Mouse (Mus musculus) lung, postnatal 0 days (tissue): ENCODE measurements around the gene Gngt1. TPM values are rescaled to one million over a fixed set of nuclear protein-coding genes. Genes with fewer than 3 reads are reported as not detected.

Experiments used
- ATAC-seq: fragments of 200-750 bp; cut with Nextera tagmentation; 2 replicates; pipeline ENCODE4 v1.8.0; 2017; ENCODE audit warnings: moderate library complexity
- DNase-seq: peaks from one replicate; pipeline ENCODE4 v3.0.0-alpha.2; 2016; ENCODE audit warnings: low spot score
- H3K27ac ChIP-seq: fragments of 300-500 bp; sonication (generic); 2 replicates; pipeline ENCODE4 v1.5.1; 2014; ENCODE audit warnings: antibody characterized with exemption, mild to moderate bottlenecking, low read length, mixed read lengths
- H3K27me3 ChIP-seq: fragments of 300-500 bp; sonication (generic); replicated peaks from 2 replicates; pipeline ENCODE4 v1.6.1; 2014; ENCODE audit warnings: low read length, mixed read lengths; ENCODE audit not compliant: insufficient read depth
- H3K36me3 ChIP-seq: fragments of 300-500 bp; sonication (generic); 2 replicates; pipeline ENCODE4 v1.6.1; 2014; ENCODE audit warnings: low read length, mixed read lengths; ENCODE audit not compliant: insufficient read depth
- H3K4me1 ChIP-seq: fragments of 300-500 bp; sonication (generic); 2 replicates; pipeline ENCODE4 v1.6.1; 2014; ENCODE audit warnings: antibody characterized with exemption, low read depth, low read length, mixed read lengths; ENCODE audit not compliant: insufficient read depth
- H3K4me2 ChIP-seq: fragments of 300-500 bp; sonication (generic); replicated peaks from 2 replicates; pipeline ENCODE4 v1.6.1; 2014; ENCODE audit warnings: low read depth, mild to moderate bottlenecking, low read length, moderate library complexity, mixed read lengths
- H3K4me3 ChIP-seq: fragments of 300-500 bp; sonication (generic); 2 replicates; pipeline ENCODE4 v1.5.1; 2014; ENCODE audit warnings: low read depth, low read length
- H3K9ac ChIP-seq: fragments of 300-500 bp; sonication (generic); replicated peaks from 2 replicates; pipeline ENCODE4 v1.6.1; 2014; ENCODE audit warnings: low read depth, mild to moderate bottlenecking
- H3K9me3 ChIP-seq: fragments of 300-500 bp; sonication (generic); 2 replicates; pipeline ENCODE4 v1.6.1; 2016; ENCODE audit warnings: low read length, mixed read lengths
- CTCF ChIP-seq: IDR thresholded peaks from 2 replicates; pipeline ENCODE4 v1.5.1; 2016; ENCODE audit warnings: antibody characterized with exemption, mild to moderate bottlenecking
- EP300 ChIP-seq: IDR thresholded peaks from 2 replicates; pipeline ENCODE4 v1.6.1; 2016; ENCODE audit warnings: antibody characterized with exemption, mild to moderate bottlenecking, control low read depth
- WGBS: fragments of 180-500 bp; shearing (Covaris S2); extraction: QIAGEN DNeasy Blood & Tissue Kit; methylation state at CpG from one replicate; pipeline ENCODE4 v1.1.7; 2014; 5-methylcytosine and 5-hydroxymethylcytosine counted together
- polyA plus RNA-seq: library from polyadenylated mRNA; unstranded; fragments of >200 nt; fragmentation: Nextera tagmentation; extraction: Ambion mirVana; gene quantifications from 2 replicates; pipeline ENCODE4 v1.2.1, GENCODE M21; 2015

Gngt1 gene
- polyA plus RNA-seq, 1 experiment from 2014 or later: not detected

DNA sequence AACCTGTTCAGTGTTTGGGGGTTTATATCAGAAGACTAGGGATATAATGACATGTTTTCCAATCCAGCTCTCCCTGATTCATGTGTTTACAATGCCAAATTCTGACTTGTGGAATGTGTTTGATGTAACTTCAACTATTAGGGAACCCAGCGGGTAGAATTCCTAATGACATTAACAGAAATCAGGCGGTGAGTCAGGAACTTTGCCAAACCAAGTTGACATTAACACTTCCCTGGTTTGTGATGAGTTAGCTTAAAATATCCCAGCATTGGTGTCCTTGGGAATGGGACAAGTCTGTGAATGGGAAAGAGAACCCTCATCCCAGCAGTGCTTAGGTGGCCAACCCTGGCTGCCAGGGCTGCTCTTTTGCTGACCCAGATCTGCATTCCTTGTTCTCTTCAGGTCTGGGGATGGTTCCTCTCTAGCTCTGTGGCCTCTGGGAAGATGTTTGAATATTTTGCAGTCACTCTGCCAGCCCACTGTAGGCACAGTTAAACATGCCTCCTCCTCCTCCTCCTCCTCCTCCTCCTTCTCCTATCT is 15.0 kb downstream of the Gngt1 start:
- no peak overlapping the region for H3K4me3 ChIP-seq
- H3K27me3 ChIP-seq: no peaks in the 10 kb centered on the region
- H3K9ac ChIP-seq: no peak overlapping the region
- no peaks in the 10 kb centered on the region for H3K9me3 ChIP-seq
- ATAC-seq (no peak), DNase-seq (peak; percentile 17)
- TF ChIP-seq EP300: no peak
- TF ChIP-seq CTCF: no peak
- no peaks in the 10 kb centered on the region for H3K36me3 ChIP-seq
- 22% methylated on average over 2 of the region's 2 CpGs for WGBS
- 0 out of 2 replicates have a peak, but pooled peaks cover 5% of the 10 kb centered on the region for H3K4me1 ChIP-seq
- no peak overlapping the region for H3K4me2 ChIP-seq
- H3K27ac ChIP-seq: no peak overlapping the region

- no peak for TF ChIP-seq EP300
- TF ChIP-seq CTCF: no peak
- Histone ChIP-seq H3K9me3 (no peaks in the 10 kb centered on the region), H3K27me3 (no peaks in the 10 kb centered on the region), H3K4me1 (0 out of 2 replicates have a peak, but pooled peaks cover 5% of the 10 kb centered on the region), H3K27ac (no peak overlapping the region), H3K4me3 (no peak overlapping the region), H3K4me2 (no peak overlapping the region), H3K36me3 (no peaks in the 10 kb centered on the region), H3K9ac (no peak overlapping the region)
- DNase-seq (peak; percentile 42), ATAC-seq (peak; percentile 37)
Observed at GRCm38 (mm10) chr6:4009548-4009947, 16.0 kb downstream of the Gngt1 start.

- no peak for TF ChIP-seq CTCF
- TF ChIP-seq EP300: no peak
- no peaks in the 10 kb centered on the region for H3K9me3 ChIP-seq
- no peak overlapping the region for H3K27ac ChIP-seq
- no peak overlapping the region for H3K4me2 ChIP-seq
- no peak overlapping the region for H3K4me3 ChIP-seq
- H3K4me1 ChIP-seq: no peaks in the 10 kb centered on the region
- 0 out of 2 replicates have a peak, but pooled peaks have one; percentile 23 for ATAC-seq
- no peaks in the 10 kb centered on the region for H3K27me3 ChIP-seq
- H3K9ac ChIP-seq: no peak overlapping the region
- H3K36me3 ChIP-seq: no peaks in the 10 kb centered on the region
- DNase-seq: no peak
- 23% methylated on average over 1 of the region's 1 CpGs for whole genome bisulfite sequencing
Observed at GRCm38 (mm10) chr6:4022645-4023044, 29.1 kb downstream of the Gngt1 start.

DNA sequence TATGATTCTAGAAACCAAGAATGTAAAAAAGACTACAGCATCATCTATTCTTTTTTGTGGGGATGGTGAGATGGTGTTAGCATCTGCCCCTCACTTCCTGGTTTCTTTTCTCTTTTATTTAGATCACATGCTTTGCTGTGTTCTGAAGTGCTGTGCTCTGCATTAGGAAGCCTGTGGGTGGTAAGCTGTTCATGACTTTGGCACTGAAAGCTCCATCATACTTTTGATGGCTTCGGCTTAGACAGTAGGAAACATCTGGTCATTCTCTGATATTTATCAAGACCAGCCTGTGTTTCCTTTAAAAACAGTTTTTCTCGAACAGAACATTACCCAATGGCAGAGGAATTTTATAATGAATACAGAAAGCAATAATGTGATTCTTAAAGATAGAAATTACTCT is 32.8 kb downstream of the Gngt1 start:
- no peak overlapping the region for H3K4me2 ChIP-seq
- ATAC-seq (no peak), DNase-seq (peak; percentile 11)
- no peaks in the 10 kb centered on the region for H3K9me3 ChIP-seq
- H3K36me3 ChIP-seq: no peaks in the 10 kb centered on the region
- no peaks in the 10 kb centered on the region for H3K4me1 ChIP-seq
- H3K27ac ChIP-seq: no peak overlapping the region
- no peak for TF ChIP-seq CTCF
- TF ChIP-seq EP300: no peak
- H3K27me3 ChIP-seq: no peaks in the 10 kb centered on the region
- 34% methylated on average over 2 of the region's 2 CpGs for WGBS
- no peak overlapping the region for H3K9ac ChIP-seq
- H3K4me3 ChIP-seq: no peak overlapping the region

DNA sequence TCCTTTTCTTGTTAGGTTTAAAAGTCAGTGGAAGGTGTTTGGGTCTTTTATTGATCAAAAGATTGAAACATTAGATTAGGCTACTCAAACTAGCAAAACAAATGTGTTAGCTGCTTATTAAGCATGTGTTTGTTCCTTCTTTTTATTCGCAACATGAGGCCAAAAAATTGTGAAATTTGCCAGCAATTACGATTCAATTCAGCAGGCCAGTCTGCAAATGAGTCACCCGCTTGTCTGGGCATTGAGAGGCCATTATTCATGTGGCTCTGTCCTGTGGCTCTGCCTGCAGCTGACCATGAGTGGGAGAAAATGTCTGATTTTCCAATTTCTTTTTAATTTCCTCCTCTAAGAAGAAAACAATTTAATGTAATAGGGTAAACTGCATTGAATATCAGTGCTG is 37.4 kb downstream of the Gngt1 start:
- Histone ChIP-seq H3K9ac (no peak overlapping the region), H3K4me3 (no peak overlapping the region), H3K9me3 (no peaks in the 10 kb centered on the region), H3K4me1 (no peaks in the 10 kb centered on the region), H3K4me2 (no peak overlapping the region), H3K27me3 (no peaks in the 10 kb centered on the region), H3K36me3 (no peaks in the 10 kb centered on the region), H3K27ac (no peak overlapping the region)
- DNase-seq (no peak), ATAC-seq (no peak)
- 70% methylated on average over 3 of the region's 3 CpGs for WGBS
- no peak for TF ChIP-seq EP300

- ATAC-seq: no peak
- H3K27me3 ChIP-seq: no peaks in the 10 kb centered on the region
- TF ChIP-seq EP300 (no peak), CTCF (no peak)
- H3K9ac ChIP-seq: no peak overlapping the region
- DNase-seq: no peak
- H3K4me1 ChIP-seq: no peaks in the 10 kb centered on the region
- WGBS: 76% methylated on average over 1 of the region's 1 CpGs
- no peak overlapping the region for H3K4me3 ChIP-seq
- H3K4me2 ChIP-seq: no peak overlapping the region
- no peaks in the 10 kb centered on the region for H3K36me3 ChIP-seq
- H3K9me3 ChIP-seq: no peaks in the 10 kb centered on the region
- no peak overlapping the region for H3K27ac ChIP-seq
Observed at GRCm38 (mm10) chr6:4041821-4042220, 48.2 kb downstream of the Gngt1 start.

Other genes starting within 250 kb of the Gngt1 start
- 0.11 TPM in 1 of 2 replicates, not detected in the other for gene Calcr, start 229.1 kb upstream of the Gngt1 start, polyA plus RNA-seq
- gene Tfpi2, start 4.9 kb upstream of the Gngt1 start, polyA plus RNA-seq: 6.9 and 7.0 TPM in 2 replicates
- 224 and 242 TPM in 2 replicates for gene Gng11, start 10.1 kb downstream of the Gngt1 start, polyA plus RNA-seq
- 63.8 and 64.0 TPM in 2 replicates for gene Bet1, start 93.2 kb downstream of the Gngt1 start, polyA plus RNA-seq